Mouse (Mus musculus): Measurements from ENCODE around the gene Vps35l. TPM values are rescaled to one million over a fixed set of nuclear protein-coding genes. Genes with fewer than 3 reads are reported as not detected.
A peak's percentile ranks its signal among the peaks of the same experiment; 100 is the strongest.

The Vps35l gene
- total RNA-seq (2021), result 10 to 100 TPM; 58.2 to 61.4 TPM
- long read RNA-seq, experiment 1, full-length matches to known transcripts, result 87 of 112 reads
- long read RNA-seq, experiment 1, partial matches to known transcripts, result 14 of 112 reads
- long read RNA-seq, experiment 1, other reads (novel, unspliced or antisense), result 11 of 112 reads
- long read RNA-seq, experiment 2, full-length matches to known transcripts, result 100 of 118 reads
- long read RNA-seq, experiment 2, partial matches to known transcripts, result 11 of 118 reads
- long read RNA-seq, experiment 2, other reads (novel, unspliced or antisense), result 7 of 118 reads

DNA sequence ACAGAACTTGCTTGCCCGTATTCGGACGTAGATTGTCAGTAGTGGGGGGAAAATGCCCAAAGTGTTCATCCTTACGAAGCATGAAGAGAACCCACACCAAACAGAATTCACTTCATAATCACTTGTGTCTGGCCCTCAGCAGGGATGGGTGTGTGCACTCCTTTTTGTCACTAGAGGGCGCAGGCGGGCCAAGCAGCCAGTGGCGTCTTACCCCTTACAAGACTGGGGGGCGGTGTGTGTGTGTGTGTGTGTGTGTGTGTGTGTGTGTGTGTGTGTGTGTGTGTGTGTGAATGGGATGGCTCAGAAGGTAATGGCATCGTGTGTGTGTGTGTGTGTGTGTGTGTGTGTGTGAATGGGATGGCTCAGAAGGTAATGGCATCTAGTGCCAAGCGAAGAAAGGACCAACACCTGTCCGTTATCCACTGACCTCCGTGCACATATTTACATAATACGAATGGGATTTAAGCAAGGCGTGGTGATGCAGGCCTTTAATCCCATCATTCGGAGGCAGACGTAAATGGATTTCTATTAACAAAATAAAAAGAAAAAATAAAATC is at the start of gene Vps35l:
Gene Vps35l (plus strand): TSS at position 252 of the 557 bp plus-strand sequence.
- intact Hi-C loops (cut with DNase I), result no loop called here
- peak; percentile 84 to 92 for DNase-seq (ENCODE audit: low spot score in 2 of 2)

DNA sequence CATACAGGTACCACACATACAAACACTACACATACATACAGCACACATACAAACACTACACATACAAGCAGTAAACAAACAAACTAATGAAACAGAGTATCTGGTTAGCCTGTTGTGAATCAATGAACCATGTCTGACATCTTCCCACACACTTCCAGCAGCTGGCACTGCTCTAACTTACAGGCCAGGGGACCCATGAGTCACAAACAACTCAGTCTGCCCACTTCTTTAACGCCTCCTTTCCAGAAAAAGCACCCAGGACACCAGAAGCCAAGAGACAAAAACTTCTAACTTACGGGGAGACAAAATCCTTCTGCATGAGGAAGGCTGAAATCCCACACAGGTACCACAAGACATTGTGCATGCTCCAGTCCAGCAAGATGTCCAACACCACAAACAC is 48.7 kb upstream of the Vps35l start:
- intact Hi-C loops (cut with DNase I), result no loop called here
- no peak for DNase-seq (ENCODE audit: low spot score in 2 of 2)

DNA sequence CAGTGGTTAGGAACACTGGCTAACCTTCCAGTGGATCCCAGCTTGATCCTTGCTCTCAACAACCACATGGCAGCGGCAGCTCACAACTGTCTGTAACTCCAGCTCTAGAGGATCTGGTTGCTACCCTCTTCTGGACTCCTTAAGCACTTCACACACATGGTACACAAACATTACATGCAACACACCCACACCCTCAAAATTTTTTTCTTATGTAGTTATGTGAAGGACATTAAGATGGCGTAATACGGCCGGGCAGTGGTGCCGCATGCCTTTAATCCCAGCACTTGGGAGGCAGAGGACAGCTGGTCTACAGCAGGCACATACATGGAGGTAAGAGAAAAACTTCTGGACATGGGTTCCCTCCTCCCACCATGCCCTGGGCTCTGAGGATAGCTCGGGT is 43.9 kb upstream of the Vps35l start:
- DNase-seq (ENCODE audit: low spot score in 2 of 2), result no peak
- intact Hi-C loops (cut with DNase I), result no loop called here

DNA sequence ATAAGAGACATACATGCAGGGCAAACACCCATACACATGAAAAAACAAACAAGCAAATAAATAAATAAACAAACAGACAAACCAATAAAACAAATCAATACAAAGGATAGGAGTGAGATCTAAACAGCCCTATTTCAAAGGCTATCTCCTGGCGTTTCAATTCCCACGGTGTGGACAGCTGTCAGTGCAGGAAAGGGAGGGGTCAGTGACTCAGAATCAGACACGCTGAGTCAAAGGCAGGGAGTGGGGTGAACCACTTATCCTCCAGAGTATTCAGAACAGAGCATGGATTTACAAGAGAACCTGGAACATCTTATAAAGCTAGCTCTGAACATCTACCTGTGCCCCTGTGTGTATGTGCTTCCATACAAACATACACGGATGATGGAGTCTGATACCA is 42.9 kb upstream of the Vps35l start:
- DNase-seq (ENCODE audit: low spot score in 2 of 2), result no peak
- intact Hi-C loops (cut with DNase I), result no loop called here

DNA sequence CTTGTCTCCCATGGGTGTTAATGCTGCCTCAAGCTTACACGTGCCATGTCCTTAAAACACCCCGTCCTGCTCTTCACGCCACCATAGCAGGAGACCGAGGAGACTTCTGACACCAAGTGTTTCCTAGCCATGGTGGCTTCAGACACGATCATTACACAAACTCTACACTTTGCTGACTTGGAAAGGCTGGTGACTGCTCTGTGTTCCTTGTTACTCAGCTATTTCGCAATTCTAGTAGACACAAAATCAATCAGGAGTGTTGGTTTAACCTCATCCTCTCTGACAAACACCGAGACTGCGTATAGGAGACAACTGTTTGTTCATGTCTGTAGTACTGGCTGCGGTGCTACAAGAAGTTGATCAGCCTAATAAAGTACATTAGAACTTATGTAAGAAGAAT is 41.1 kb upstream of the Vps35l start:
- intact Hi-C loops (cut with DNase I), result no loop called here

DNA sequence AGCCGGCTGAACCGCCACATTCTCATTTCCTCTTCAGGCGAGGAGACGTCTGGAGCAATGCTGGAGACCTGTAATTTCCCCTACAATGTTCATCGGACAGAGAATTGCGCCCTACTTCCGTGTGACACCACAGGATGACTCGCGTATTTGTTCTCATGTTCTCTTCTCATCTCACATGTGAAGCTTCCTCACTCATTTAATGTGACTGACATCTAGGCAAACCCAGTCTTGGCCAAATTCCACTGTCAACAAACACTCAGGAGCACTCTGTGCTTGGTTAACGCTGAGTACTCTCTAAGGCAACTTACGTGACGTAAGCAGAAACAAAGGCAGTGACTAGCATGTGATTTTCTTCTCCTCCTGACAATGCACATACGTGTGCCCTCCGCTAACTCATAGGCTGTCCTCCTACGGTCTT is 36.9 kb upstream of the Vps35l start:
- DNase-seq (ENCODE audit: low spot score in 2 of 2), result no peak

More for the DNA sequence above, 41.1 kb upstream of the Vps35l start:
- no peak for DNase-seq (ENCODE audit: low spot score in 2 of 2)

DNA sequence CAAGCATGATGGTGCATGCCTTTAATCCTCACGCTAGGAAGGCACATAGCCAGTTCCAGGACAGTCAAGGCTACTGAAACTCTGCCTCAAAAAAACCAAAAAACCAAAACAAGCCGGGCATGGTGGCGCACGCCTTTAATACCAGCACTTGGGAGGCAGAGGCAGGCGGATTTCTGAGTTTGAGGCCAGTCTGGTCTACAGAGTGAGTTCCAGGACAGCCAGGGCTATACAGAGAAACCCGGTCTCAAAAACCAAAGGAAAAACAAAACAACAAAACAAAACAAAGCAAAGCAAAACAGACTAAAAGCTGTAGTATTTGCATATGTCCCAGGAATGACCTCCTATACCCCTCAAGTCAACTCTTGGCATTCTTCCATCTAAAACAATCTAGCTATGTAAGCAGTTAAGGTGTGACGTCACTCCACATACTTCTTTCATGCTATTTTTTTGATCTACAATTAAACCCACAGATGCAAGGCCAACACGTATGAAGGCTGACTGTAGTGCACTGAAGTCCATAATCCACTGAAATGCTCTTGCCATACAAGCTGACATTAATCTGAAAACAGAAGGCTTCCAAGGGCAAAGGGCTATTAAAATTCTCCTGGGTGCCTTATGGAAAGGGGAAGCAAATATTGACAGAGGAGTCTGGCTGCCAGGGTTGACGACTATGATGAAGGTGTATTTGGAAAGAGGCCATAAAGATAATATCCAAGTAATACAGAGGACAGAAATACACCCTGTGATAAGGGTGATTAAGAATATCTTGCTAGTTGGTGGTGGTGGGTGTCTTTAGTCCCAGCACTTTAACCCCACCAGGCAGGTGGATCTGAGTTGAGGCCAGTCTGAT is 35.8 kb upstream of the Vps35l start:
- intact Hi-C loops (cut with DNase I), result no loop called here
- DNase-seq (ENCODE audit: low spot score in 2 of 2), result no peak

More for the DNA sequence above, 36.9 kb upstream of the Vps35l start:
- intact Hi-C loops (cut with DNase I), result no loop called here

DNA sequence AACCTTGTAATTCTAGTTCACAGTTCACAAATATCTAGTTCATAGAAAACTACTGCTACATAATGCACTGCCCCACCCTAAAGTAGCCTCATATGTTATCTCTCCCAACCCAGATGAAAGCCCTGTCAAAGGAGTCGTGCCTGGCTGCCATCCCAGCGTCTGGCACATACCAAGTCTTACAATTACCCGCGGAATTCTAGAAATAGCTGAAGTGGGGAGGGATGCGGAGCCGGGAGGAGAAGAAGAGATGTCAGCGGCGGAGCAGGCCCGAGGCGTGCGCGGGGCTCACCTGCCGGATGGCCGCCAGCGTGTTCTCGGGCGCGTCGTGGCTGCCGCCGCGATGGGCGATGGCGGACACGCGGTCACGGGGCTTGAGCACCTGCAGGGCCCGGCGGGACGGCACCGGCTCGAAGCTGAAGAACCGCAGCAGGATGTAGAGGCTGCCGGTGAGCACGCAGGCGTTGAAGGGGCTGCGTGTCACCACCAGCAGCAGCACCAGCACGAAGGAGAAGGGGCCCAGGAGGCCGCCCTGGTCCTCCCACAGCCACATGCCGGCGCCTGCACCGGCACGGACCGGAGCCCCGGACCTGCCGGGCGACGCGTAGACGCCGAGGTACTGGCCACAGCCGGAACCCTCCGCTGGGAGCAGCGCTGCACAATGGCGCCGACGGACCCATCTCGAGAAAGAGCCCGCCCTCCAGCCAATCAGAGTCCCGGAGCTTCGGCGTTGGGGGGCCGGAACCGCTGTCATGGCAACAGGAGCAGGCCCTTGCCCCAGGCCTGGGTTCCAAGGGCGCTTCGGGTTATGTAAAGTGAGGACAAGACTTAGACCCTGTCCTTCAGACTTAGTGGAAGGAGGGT is 34.7 kb upstream of the Vps35l start, which contains the start of gene Gde1:
Gene Gde1 (minus strand): TSS at position 678 of the 861 bp plus-strand sequence.
- intact Hi-C loops (cut with DNase I), result no loop called here

DNA sequence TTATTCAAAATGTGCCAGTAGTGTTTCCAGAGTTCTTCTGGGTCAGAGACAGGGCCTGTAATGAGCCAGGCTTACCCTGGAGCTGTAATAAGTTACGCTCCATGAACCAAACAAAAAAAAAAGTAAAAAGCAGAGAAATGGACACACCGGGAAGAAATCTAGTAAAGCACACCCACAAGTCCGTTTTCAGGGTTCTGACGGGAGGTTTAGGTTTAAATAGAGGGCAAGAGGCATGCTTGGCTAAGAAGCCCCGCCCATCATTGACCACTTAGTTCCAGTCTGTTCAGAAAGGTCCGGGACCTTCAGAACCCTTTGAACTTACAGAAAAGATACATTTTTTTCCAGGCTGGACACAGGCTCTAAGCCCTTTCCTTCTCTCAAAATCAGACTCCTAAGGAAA is 34.0 kb upstream of the Vps35l start:
- intact Hi-C loops (cut with DNase I), result no loop called here
- no peak for DNase-seq (ENCODE audit: low spot score in 2 of 2)

More for the DNA sequence above, 34.7 kb upstream of the Vps35l start, which contains the start of gene Gde1:
- peak; percentile 93 to 94 for DNase-seq (ENCODE audit: low spot score in 2 of 2)

DNA sequence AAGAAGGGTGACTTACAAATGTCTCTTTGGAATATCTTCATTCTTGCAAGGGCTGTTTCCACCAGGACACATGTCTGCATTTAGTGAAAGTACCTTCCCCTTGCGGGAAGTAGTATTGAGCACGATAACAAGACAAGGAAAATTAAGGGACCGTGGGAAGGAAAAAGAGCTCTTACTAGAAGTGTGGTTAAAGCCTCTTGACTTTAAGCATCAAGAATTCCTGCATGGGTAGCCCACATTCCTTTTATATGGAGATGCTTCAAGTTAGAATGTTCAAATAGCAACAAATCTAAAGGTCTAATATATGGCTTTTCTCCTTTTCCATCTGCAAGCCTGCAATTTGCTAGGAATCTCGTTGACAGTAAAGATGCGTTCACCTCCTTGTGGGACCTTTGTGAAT is 33.5 kb upstream of the Vps35l start:
- intact Hi-C loops (cut with DNase I), result no loop called here
- no peak for DNase-seq (ENCODE audit: low spot score in 2 of 2)

DNA sequence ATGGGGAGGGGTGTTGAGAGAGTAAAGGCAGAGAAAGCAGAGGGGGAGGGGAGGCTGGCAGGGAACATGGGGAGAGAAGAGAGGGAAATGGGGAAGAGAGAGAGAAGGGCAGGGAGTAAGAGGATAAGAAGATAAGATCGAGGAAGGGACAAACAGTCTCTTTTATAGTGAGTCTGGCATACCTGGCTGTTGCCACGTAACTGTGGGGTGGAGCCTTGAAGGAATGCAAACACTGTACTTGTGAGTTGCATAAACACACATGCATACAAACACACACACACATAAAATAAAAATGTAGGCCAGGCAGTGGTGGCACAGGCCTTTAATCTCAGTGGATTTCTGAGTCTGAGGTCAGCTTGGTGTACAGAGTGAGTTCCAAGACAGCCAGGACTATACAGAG is 32.8 kb upstream of the Vps35l start:
- no peak for DNase-seq (ENCODE audit: low spot score in 2 of 2)
- intact Hi-C loops (cut with DNase I), result no loop called here

DNA sequence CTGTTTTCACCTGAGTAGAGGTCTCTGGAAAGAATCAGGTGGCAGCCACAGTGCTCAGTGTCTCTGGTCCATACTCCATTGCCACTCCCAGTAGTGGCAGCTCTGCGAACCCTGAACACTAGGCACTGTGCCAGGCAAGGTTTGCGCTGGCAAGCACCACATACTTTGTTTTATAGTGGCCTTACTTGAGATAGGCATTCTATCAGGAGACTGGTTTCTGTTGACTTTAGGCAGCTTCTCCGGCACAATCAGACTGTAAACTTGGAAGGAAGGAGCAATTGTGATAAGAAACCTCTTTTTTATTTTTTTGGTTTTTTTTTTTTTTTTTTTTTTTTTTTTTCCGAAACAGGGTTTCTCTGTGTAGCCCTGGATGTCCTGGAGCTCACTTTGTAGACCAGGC is 32.0 kb upstream of the Vps35l start:
- DNase-seq (ENCODE audit: low spot score in 2 of 2), result no peak
- intact Hi-C loops (cut with DNase I), result no loop called here

DNA sequence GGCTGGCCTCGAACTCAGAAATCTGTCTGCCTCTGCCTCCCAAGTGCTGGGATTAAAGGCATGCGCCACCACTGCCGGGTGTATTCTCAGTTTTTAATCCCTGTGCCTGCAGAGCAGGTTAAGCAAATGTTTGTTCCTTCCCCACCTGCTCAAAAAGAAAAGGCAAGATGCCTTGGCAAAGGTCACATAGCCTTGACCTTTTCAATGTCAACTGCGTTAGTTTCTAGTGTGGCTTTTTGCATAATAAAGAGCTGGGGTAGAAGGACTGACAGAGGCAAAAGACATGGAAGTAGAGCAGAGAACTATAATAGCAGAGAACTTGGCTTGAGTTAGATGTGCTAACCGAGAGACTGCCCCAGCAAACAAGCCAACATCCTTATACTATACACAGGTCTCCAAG is 29.2 kb upstream of the Vps35l start:
- no peak for DNase-seq (ENCODE audit: low spot score in 2 of 2)
- intact Hi-C loops (cut with DNase I), result no loop called here

DNA sequence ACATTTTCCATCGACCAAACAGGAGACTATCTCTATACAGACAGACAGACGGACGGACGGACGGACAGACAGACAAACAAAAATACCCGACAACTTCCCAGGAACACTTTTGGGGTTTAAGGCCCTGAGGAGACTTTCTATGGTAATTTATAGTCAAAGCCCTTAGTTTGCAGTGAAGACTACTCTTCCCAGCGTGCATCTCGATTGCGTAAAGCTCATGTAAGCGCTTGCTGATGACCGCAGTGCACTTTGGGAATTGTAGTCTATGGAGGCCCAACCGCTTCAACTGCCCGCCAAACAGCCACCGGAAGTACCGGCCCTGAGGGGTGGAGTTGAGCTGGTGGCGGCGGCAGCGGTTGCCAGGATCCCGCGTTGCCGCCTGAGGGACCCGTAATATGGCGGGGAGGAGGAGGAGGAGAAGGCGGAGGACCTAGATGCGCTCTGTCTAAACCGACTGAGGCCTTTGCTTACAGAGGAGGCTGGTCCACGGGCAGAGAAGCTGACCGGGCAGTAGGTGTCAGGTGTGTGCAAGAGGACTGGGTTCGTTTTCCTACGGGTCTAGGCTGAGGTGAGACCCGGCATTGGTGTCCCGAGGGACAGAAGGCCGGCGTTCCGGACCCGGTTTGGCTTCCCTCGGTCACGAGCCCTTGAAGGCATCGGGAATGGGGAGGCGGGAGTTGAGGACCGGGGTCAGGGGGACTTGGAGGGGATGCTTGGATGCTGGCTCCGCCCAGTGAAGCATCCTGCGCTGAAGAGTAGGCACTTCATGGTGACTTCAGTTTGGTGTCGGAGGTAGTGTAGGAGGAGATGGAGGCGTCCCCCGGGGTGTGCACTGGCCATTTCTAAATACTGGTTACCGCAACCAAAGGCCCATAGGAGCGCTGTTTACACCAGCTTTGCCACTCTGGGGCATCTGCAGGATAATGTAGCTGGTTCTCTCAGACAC is 27.5 kb upstream of the Vps35l start, which contains the start of gene Ccp110:
Gene Ccp110 (plus strand): TSS at position 325 of the 946 bp plus-strand sequence.
- intact Hi-C loops (cut with DNase I), result no loop called here
- DNase-seq (ENCODE audit: low spot score in 2 of 2), result peak; percentile 95 to 97

DNA sequence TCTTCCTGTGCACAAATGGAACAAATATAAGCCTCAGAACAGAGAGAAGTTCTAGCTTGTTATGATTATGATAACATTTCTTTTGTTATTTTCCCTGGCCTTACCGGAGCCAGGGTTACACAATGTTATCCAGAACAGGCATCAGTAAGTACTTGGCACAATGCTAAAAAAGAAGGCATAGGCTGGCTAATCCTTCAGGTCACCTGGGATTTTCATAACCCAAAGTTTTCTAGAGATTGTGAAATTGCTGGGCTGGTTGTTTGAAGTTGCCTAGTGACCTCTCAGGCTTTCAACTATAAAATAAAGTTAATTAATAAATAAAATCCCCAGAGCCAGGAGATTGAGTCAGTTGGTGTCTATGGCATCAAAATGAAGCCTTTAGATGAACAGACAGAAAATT is 25.2 kb upstream of the Vps35l start:
- intact Hi-C loops (cut with DNase I), result no loop called here
- DNase-seq (ENCODE audit: low spot score in 2 of 2), result no peak

DNA sequence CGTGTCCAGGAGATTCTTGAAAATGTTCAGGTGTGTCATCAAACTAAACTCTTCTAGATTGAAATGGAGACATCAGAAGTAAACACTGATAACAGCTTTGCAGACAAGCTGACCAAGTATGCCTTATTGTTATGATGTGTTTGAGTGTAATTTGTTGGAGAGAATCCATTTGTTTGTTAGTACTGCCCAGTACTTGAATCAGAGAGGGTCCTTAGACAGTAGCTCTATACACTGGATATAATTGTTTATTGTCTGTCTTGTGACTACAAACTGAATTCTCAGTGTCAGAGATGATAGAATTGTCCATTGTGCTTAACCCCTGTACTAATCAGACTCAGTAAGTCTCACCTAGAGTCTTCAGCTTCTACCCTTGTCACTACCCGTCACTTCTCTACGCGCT is 22.0 kb upstream of the Vps35l start:
- no peak for DNase-seq (ENCODE audit: low spot score in 2 of 2)
- intact Hi-C loops (cut with DNase I), result no loop called here

DNA sequence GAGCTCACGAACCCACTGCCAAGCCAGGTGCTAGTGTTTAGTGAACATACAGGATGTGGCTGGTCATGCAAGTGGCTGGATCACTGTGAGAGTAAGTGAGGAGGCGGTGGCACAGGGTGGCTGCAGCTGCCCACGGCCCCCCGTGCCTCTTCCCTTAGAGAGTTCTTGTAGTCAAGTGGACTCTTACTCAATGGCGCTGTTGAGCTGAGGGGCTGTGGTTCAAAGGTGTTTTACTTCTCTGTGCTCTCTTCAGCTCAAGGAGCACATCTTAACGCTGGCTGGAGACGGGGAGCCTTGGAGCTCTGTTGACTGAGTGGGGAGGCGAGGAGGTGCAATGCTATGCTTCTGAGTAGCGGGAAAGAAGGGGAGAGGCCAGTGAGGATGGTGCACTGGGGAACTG is 16.1 kb upstream of the Vps35l start:
- intact Hi-C loops (cut with DNase I), result no loop called here

DNA sequence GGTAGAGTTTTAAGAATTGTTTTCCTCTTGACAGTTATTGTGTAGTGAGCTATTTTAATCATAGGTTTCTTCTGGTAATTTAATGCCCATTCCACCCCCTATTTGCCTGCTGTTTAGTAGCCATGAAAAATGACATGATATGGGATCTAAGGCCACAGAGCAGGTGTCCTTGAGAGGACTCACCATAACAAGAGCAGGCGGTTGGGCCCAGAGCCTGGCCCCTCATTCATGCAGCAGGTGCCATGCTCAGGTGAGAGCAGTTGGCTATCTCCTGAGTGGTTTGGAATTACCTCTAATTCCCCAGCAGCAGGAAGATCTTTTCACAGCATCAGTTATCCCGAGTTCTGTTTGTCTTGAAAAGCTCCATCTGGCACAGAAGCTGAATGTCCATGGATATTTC is 14.6 kb upstream of the Vps35l start:
- no peak for DNase-seq (ENCODE audit: low spot score in 2 of 2)
- intact Hi-C loops (cut with DNase I), result no loop called here

More for the DNA sequence above, 16.1 kb upstream of the Vps35l start:
- DNase-seq (ENCODE audit: low spot score in 2 of 2), result no peak
